18 mouse cellular contexts compared by ENCODE assay signal in the genomic region with DNA sequence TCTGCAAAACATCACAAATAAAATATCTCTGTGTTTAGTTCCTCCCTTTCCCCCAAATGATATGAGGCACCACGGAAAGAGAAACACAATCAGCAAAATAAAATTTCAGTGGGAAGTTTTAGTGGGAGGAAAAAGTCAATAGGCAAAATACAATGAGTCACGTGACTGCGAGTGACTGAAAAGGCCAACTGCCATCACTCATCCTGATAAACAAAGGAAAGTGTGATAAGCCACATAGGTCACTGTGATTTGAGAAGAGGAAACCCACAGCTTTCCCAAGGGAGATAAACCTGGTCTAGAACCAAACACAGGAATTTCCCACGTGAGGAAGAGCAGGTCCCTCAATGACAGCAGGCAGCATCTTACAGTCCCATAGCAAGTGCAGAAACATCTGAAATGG.
"Had no signal": no experiment of that assay in that cellular context is flagged by ENCODE, and none has a peak within 500 bp of the region (broad histone marks: within the 10 kb centered on the region; RNA-seq: fewer than 3 reads in every experiment).

No protein-coding gene starts in this region.

- H3K4me3 ChIP-seq: liver, embryonic 12.5 days; midbrain, embryonic 10.5 days; midbrain, embryonic 12.5 days; myocyte; neural tube, embryonic 13.5 days; neural tube, embryonic 15.5 days had no signal

- H3K27ac ChIP-seq: liver, embryonic 12.5 days; liver, embryonic 14.5 days; midbrain, embryonic 10.5 days; midbrain, embryonic 12.5 days; neural tube, embryonic 13.5 days; neural tube, embryonic 15.5 days had no signal

- H3K27me3 ChIP-seq: liver, embryonic 12.5 days; neural tube, embryonic 13.5 days; neural tube, embryonic 15.5 days had no signal

- DNase-seq: lung, adult 18-20 months; lung, embryonic 14.5 days; lung, postnatal 4 days; midbrain, embryonic 14.5 days; retina, postnatal 1 day; right cerebral cortex, adult 18-20 months; right cerebral cortex, postnatal 25 days; right cerebral cortex, postnatal 4 days; thymus, adult 2 months; thymus, postnatal 25 days; thymus, postnatal 4 days had no signal

- H3K9ac ChIP-seq: liver, embryonic 12.5 days; liver, embryonic 14.5 days; lung, embryonic 14.5 days; midbrain, embryonic 12.5 days; neural tube, embryonic 13.5 days; neural tube, embryonic 15.5 days had no signal

- H3K36me3 ChIP-seq: liver, embryonic 12.5 days; midbrain, embryonic 10.5 days; midbrain, embryonic 12.5 days; neural tube, embryonic 13.5 days; neural tube, embryonic 15.5 days had no signal
